Mouse (Mus musculus) brain, embryonic 14.5 days (tissue): ENCODE data around the gene Rps7. TPM values are rescaled to one million over a fixed set of nuclear protein-coding genes. Genes with fewer than 3 reads are reported as not detected.

Experiments
- DNase-seq: peaks from one replicate; pipeline ENCODE4 v3.0.0-alpha.2; 2011; ENCODE audit warnings: low read depth
- CTCF ChIP-seq: fragments of 200-500 bp; IDR thresholded peaks from 2 replicates; pipeline ENCODE4 v1.5.1; 2012; ENCODE audit warnings: inconsistent platforms, mild to moderate bottlenecking, moderate library complexity, borderline replicate concordance; ENCODE audit not compliant: insufficient read depth, insufficient read length; ENCODE audit errors: extremely low read depth
- POLR2A ChIP-seq: fragments of 200-500 bp; IDR thresholded peaks from 2 replicates; pipeline ENCODE4 v1.6.1; 2012; ENCODE audit warnings: mild to moderate bottlenecking, inconsistent platforms, borderline replicate concordance; ENCODE audit not compliant: poor library complexity, insufficient read depth, insufficient read length, severe bottlenecking; ENCODE audit errors: extremely low read depth
- polyA plus RNA-seq: library from polyadenylated mRNA; depleted of rRNA; stranded (reverse); fragments of >200 nt; gene quantifications from 2 replicates; pipeline ENCODE4 v1.2.3, GENCODE M21; 2012

The Rps7 gene
- polyA plus RNA-seq, 1 experiment, result 835 TPM

DNA sequence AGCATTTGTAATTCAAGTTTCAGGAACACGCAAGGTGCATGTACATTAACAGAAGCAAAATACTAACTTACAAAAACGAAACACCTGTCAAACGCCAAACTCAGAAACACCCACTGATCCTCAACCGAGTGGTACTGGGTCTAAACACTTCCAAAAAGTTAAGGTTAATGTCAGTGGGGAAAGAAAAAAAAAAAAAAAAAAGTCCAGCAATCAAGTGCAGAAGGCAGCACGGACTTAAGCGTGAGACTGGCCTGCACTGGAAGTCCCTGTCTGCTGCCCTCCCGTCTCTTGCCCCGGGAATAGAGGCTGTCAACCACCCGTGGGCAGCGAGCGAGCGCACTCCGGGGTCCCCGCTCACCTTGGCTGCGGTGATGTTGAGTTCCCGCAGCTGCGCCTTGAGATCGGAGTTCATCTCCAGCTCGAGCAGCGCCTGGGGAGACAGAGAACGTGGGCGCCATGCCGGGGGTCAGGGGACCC is 657 bp downstream of the Rps7 start:
- no peak for DNase-seq
- no peak for TF ChIP-seq CTCF
- no peak for TF ChIP-seq POLR2A

DNA sequence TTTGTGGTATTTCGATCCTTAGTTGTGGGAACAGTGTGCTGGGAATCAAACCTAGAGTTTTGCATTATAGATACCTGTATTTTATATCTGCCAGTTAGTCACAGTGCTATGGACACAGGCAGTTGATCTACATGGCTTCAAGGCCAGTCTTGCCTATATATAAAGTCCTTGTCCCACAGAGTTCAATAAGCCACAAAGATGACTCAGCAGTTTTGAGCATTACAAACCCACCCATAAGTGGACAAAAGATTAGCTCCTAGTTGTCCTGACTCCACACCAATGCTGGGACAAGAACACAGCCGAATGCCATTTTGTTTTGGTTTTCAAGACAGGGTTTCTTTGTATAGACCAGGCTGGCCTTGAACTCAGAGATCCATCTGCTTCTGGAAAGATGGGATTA is 7.3 kb downstream of the Rps7 start:
- TF ChIP-seq POLR2A, result no peak
- no peak for TF ChIP-seq CTCF

GRCm38 (mm10) chr12:28627092-28627491 is 8.7 kb downstream of the Rps7 start:
- no peak for DNase-seq
- TF ChIP-seq CTCF, result no peak
- TF ChIP-seq POLR2A, result no peak

More for the DNA sequence above, 7.3 kb downstream of the Rps7 start:
- DNase-seq, result no peak

DNA sequence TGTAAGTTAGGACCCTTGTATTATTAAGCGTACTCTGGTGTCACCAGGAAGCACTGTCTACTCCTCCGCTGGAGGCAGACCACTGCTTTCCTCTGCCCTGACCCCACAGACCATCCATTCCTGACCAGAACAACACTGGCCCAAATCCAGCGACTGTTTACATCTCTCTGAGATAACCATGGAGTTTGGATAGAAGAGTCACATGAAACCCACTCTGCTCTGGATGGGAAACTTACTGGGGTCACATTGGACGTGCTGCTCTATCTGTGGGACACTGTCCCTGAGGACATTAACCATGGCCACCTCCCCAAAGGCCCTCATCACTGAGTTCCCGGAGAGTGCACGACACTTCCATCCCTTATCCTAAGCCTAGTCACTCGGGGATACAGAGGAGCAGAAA is 10.3 kb downstream of the Rps7 start:
- no peak for DNase-seq
- TF ChIP-seq POLR2A, result no peak
- no peak for TF ChIP-seq CTCF

- no peak for TF ChIP-seq POLR2A
- TF ChIP-seq CTCF, result no peak
- DNase-seq, result no peak
These were observed 11.5 kb downstream of the Rps7 start for GRCm38 (mm10) chr12:28624251-28624650.

DNA sequence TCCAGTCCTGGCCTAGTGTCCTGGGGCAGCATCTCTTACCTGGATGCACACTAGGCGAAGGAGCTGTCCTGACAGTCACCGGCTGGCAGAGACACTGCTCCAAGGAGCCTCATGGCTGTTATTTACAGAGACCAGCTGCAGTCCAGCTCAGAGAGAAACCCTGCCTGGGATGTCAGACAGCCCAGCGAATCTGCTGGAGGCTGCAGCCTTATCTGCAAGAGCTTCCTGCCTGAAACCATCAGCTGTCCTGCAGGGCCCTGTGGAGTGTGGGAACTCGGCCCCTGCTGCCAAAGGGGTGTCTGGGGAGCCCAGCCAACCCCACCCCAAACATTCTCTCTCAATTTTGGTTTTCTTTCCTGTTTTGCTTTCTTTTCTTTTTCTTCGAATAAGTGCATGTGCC is 12.6 kb downstream of the Rps7 start, which contains the start of gene Colec11:
TSS of gene Colec11 (minus strand) at position 183 of the 400 bp plus-strand sequence.
- no peak for DNase-seq
- TF ChIP-seq POLR2A (no peak), CTCF (no peak)

DNA sequence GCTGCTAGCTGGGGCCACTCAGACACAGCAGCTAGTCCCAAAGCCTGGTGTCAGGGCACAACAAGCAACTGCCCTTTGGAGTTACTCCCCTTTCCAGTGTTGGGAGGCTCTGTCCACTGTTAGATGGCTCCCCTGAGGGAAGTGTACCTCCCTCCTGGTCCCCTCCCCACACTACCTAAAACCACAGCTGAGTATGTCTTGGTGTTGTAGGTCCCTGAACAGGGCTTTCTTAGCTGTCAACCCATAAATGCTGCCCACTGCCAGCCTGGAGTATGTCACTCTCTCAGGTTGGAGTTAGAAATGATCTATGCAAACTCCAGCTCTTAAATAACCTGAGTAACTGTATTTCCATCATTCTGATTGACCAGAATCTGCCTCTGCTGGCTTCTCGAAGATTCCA is 13.1 kb downstream of the Rps7 start:
- TF ChIP-seq POLR2A (no peak), CTCF (no peak)
- DNase-seq, result no peak

- TF ChIP-seq POLR2A (no peak), CTCF (no peak)
- no peak for DNase-seq
These were observed 13.6 kb downstream of the Rps7 start for GRCm38 (mm10) chr12:28622167-28622532.

DNA sequence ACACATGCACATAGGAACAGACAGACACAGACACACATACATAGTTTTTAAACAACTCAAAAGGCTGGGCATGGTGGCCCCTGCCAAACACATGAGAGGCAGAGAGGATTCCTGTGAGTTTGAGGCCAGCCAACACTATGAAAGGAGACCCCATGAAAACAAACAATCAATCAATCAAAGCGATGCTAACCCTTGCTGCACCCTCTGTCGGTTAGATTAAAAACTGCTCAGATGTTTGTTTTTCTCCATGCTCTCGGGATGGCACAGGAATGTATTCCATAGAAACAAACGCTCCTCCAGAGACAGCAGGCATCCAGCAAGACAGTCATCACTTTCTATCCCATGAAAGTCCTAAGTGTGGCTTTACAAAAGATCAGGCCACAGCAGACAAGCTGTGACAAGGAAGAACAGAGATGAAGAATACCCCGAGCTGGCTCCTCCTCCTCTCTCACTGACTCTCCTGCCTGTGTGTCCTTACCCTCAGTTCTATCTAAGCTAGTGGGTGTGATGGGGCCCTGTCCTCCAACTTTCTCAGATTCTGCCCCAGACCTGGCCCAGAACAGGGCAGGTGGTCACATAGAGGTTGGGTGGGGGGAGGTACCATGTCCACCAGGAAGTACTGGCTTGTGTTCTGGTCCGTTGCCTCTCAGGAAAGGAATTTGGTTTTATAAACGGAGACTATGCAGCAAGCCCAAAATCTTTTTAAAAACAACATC is 14.1 kb downstream of the Rps7 start:
- DNase-seq, result no peak
- TF ChIP-seq CTCF (peak; percentile 7; the same call in 1 of the 2 replicates), POLR2A (no peak)

DNA sequence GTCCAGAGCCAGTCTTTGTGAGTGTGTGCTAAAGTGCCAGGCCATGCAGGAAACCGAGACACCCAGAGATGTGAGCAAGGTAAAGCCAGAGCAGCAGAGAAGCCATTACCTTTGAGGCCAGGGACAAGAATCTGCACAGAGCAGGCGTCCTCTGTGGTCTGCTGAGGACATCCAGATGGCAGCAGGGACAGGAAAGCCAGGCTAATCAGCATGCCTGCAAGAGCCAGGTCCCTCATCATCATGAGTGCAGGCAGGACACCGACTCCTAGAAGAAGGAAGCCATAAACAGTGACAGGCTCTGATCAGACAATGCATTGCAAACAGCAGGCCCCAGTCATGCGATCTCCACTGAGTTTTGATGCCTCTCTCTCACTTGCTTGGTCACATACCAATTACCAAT is 18.5 kb downstream of the Rps7 start:
- TF ChIP-seq CTCF, result no peak
- no peak for TF ChIP-seq POLR2A
- no peak for DNase-seq

GRCm38 (mm10) chr12:28614401-28614800 is 21.4 kb downstream of the Rps7 start:
- TF ChIP-seq CTCF (no peak), POLR2A (no peak)
- DNase-seq, result no peak

- DNase-seq, result no peak
- no peak for TF ChIP-seq POLR2A
- no peak for TF ChIP-seq CTCF
These were observed 23.4 kb downstream of the Rps7 start for GRCm38 (mm10) chr12:28612391-28612790.

- TF ChIP-seq POLR2A, result no peak
- TF ChIP-seq CTCF, result no peak
- peak; percentile 85 for DNase-seq
These were observed 28.0 kb downstream of the Rps7 start for GRCm38 (mm10) chr12:28607546-28608305.
